Mouse (Mus musculus) thymus, postnatal 25 days (tissue): ENCODE measurements at regions not wholly inside any gene's neighbourhood (a gene's known extent, or its start where the extent isn't known, plus 50 kb on each side); places are given as distances from the start of the nearest gene placed in this dataset.
A peak's percentile ranks its signal among the peaks of the same experiment; 100 is the strongest.
"Not testable (repeated sequence)": the region's sequence is repeated elsewhere in the genome, so short reads cannot be mapped to it uniquely, and the experiment has no call there.

Experiments
- DNase-seq: peaks from one replicate; pipeline ENCODE4 v3.0.0; 2022

GRCm38 (mm10) chr6:37703946-37704345, 166.7 kb upstream of the Trim24 start:
- DNase-seq = no peak

GRCm38 (mm10) chr6:37705733-37706145, 164.9 kb upstream of the Trim24 start:
- DNase-seq = no peak

- not testable (repeated sequence) for DNase-seq
Observed at GRCm38 (mm10) chr6:37707671-37708070, 162.9 kb upstream of the Trim24 start.

- DNase-seq = no peak
Observed at GRCm38 (mm10) chr6:37711766-37712165, 158.8 kb upstream of the Trim24 start.

GRCm38 (mm10) chr6:37713411-37713810, 157.2 kb upstream of the Trim24 start:
- peak; percentile 49 for DNase-seq

GRCm38 (mm10) chr6:37714223-37714928, 156.2 kb upstream of the Trim24 start:
- DNase-seq = peak; percentile 72

GRCm38 (mm10) chr6:37721736-37722135, 148.9 kb upstream of the Trim24 start:
- no peak for DNase-seq

- no peak for DNase-seq
Observed at GRCm38 (mm10) chr6:37723337-37723736, 147.3 kb upstream of the Trim24 start.

- DNase-seq = no peak
Observed at GRCm38 (mm10) chr6:37724240-37724639, 146.4 kb upstream of the Trim24 start.

GRCm38 (mm10) chr6:37728621-37729020, 142.0 kb upstream of the Trim24 start:
- no peak for DNase-seq

- DNase-seq = no peak
Observed at GRCm38 (mm10) chr6:37729165-37729564, 141.4 kb upstream of the Trim24 start.

- DNase-seq = no peak
Observed at GRCm38 (mm10) chr6:37730500-37731239, 139.9 kb upstream of the Trim24 start.

- DNase-seq = peak; percentile 68
Observed at GRCm38 (mm10) chr6:37732385-37732784, 138.2 kb upstream of the Trim24 start.

GRCm38 (mm10) chr6:37735288-37735961, 135.2 kb upstream of the Trim24 start:
- DNase-seq = no peak

- DNase-seq = no peak
Observed at GRCm38 (mm10) chr6:37735962-37736297, 134.7 kb upstream of the Trim24 start.

- no peak for DNase-seq
Observed at GRCm38 (mm10) chr6:37740982-37741889, 129.4 kb upstream of the Trim24 start.

GRCm38 (mm10) chr6:37741916-37742315, 128.7 kb upstream of the Trim24 start:
- DNase-seq = peak; percentile 16

- peak; percentile 59 for DNase-seq
Observed at GRCm38 (mm10) chr6:37744679-37745078, 125.9 kb upstream of the Trim24 start.

GRCm38 (mm10) chr6:37745393-37746100, 125.1 kb upstream of the Trim24 start:
- no peak for DNase-seq

GRCm38 (mm10) chr6:37747793-37748192, 122.8 kb upstream of the Trim24 start:
- not testable (repeated sequence) for DNase-seq

- no peak for DNase-seq
Observed at GRCm38 (mm10) chr6:37748296-37748980, 122.2 kb upstream of the Trim24 start.
